Comparison of ENCODE assay signal across 15 mouse cellular contexts in the genomic region with DNA sequence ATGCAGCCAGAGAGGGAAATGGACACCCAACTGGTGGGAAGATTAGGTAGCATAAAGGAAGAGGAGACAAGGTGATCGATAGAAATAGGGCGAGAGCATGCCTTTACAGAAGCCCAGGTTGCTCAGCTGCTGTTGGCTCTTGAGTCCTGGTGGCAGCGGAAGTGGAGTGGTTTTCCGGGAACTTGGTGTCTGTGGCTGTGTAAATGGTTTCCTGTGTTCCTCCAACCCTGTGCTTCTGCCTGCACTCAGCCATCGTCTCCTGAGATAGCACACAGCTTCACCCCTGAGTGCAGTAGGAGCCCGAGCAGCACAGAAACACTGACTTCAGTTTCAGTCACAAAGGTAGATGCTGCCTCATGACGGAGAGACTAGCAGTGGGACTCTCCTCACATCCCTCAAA.
DNase-seq lines count a peak whose midpoint lies in the region; ATAC-seq lines count a peak whose summit lies in the region.
"Had no signal": no experiment of that assay in that cellular context is flagged by ENCODE, and none has a peak within 500 bp of the region (broad histone marks: within the 10 kb centered on the region; RNA-seq: fewer than 3 reads in every experiment).

No protein-coding gene starts in this region.

- ATAC-seq in heart, embryonic 16.5 days (replicated peaks; ENCODE audit: extremely low read depth, insufficient read depth, low FRiP score) = 0 out of 2 replicates have a peak, but pooled peaks have one; percentile 32
- ATAC-seq in activated CD4-positive, CD25-positive, alpha-beta regulatory T cell, adult 4 months = peak; percentile 90
- ATAC-seq in frontal cortex, adult (ENCODE audit: low TSS enrichment) = no peak
- ATAC-seq in kidney, embryonic 16.5 days (ENCODE audit: low FRiP score, low TSS enrichment) = no peak
- ATAC-seq: intestine, embryonic 15.5 days had no signal

- H3K36me3 ChIP-seq in heart, embryonic 16.5 days (ENCODE audit: control insufficient read depth, insufficient read depth) = peaks cover 8% of the 10 kb centered on the region
- peaks cover 14% of the 10 kb centered on the region for H3K36me3 ChIP-seq in heart, embryonic 10.5 days
- H3K36me3 ChIP-seq in megakaryocyte, embryonic 14.5 days (replicated peaks; ENCODE audit: low read length) = peaks cover 54% of the 10 kb centered on the region
- H3K36me3 ChIP-seq in kidney, embryonic 16.5 days (ENCODE audit: insufficient read depth, low read length) = peaks cover 24% of the 10 kb centered on the region; the same call in 1 of the 2 replicates
- H3K36me3 ChIP-seq: G1E; limb, embryonic 13.5 days had no signal

- DNase-seq in heart, embryonic 10.5 days (ENCODE audit: low spot score) = no peak
- DNase-seq in thymus, postnatal 10 days (ENCODE audit: low spot score in 2 of 2) = peak; percentile 45 to 60
- DNase-seq in right cerebral cortex, postnatal 10 days (ENCODE audit: low spot score in 2 of 2) = no peak
- DNase-seq: cerebellum, adult 11 months; heart, postnatal 10 days; kidney, postnatal 25 days; lung, postnatal 14 days had no signal

- H3K4me3 ChIP-seq in heart, embryonic 16.5 days (ENCODE audit: low read length) = no peak overlapping the region
- no peak overlapping the region for H3K4me3 ChIP-seq in heart, embryonic 10.5 days
- H3K4me3 ChIP-seq in megakaryocyte, embryonic 14.5 days (replicated peaks) = peak overlapping the region; percentile 82
- no peak overlapping the region for H3K4me3 ChIP-seq in kidney, embryonic 16.5 days (ENCODE audit: low read length)
- H3K4me3 ChIP-seq: intestine, embryonic 15.5 days; limb, embryonic 13.5 days had no signal

- no peaks in the 10 kb centered on the region for H3K27me3 ChIP-seq in heart, embryonic 16.5 days (ENCODE audit: control insufficient read depth, insufficient read depth, low read length)
- H3K27me3 ChIP-seq in heart, embryonic 10.5 days (ENCODE audit: insufficient read depth, poor library complexity, severe bottlenecking) = no peaks in the 10 kb centered on the region
- H3K27me3 ChIP-seq in megakaryocyte, embryonic 14.5 days (replicated peaks) = no peaks in the 10 kb centered on the region
- no peaks in the 10 kb centered on the region for H3K27me3 ChIP-seq in kidney, embryonic 16.5 days (ENCODE audit: insufficient read depth, low read length)
- H3K27me3 ChIP-seq: intestine, embryonic 15.5 days; limb, embryonic 13.5 days had no signal

- peaks cover 5% of the 10 kb centered on the region; the same call in 1 of the 2 replicates for H3K4me1 ChIP-seq in heart, embryonic 16.5 days (ENCODE audit: control insufficient read depth, insufficient read depth, low read length)
- peaks cover 11% of the 10 kb centered on the region for H3K4me1 ChIP-seq in heart, embryonic 10.5 days
- H3K4me1 ChIP-seq in megakaryocyte, embryonic 14.5 days = peaks cover 59% of the 10 kb centered on the region
- H3K4me1 ChIP-seq in kidney, embryonic 16.5 days (ENCODE audit: insufficient read depth, low read length) = peaks cover 4% of the 10 kb centered on the region; the same call in 1 of the 2 replicates
- H3K4me1 ChIP-seq: intestine, embryonic 15.5 days had no signal

- H3K27ac ChIP-seq in heart, embryonic 16.5 days (ENCODE audit: low read length) = no peak overlapping the region
- H3K27ac ChIP-seq in heart, embryonic 10.5 days = no peak overlapping the region
- no peak overlapping the region for H3K27ac ChIP-seq in kidney, embryonic 16.5 days (ENCODE audit: low read length)
- H3K27ac ChIP-seq: intestine, embryonic 15.5 days; limb, embryonic 13.5 days had no signal

- H3K4me2 ChIP-seq in heart, embryonic 16.5 days (ENCODE audit: low read depth, low read length) = no peak overlapping the region
- H3K4me2 ChIP-seq in kidney, embryonic 16.5 days (replicated peaks; ENCODE audit: low read depth, low read length) = no peak overlapping the region
- H3K4me2 ChIP-seq: intestine, embryonic 15.5 days; limb, embryonic 13.5 days had no signal

- no peak overlapping the region for H3K9ac ChIP-seq in heart, embryonic 16.5 days (ENCODE audit: low read length)
- H3K9ac ChIP-seq in kidney, embryonic 16.5 days (replicated peaks; ENCODE audit: low read length) = no peak overlapping the region
- H3K9ac ChIP-seq: intestine, embryonic 15.5 days; limb, embryonic 13.5 days had no signal

- H3K9me3 ChIP-seq in heart, embryonic 16.5 days (replicated peaks; ENCODE audit: control insufficient read depth, low read length) = no peaks in the 10 kb centered on the region
- H3K9me3 ChIP-seq in heart, embryonic 10.5 days = no peaks in the 10 kb centered on the region
- no peaks in the 10 kb centered on the region for H3K9me3 ChIP-seq in megakaryocyte, embryonic 14.5 days
- no peaks in the 10 kb centered on the region for H3K9me3 ChIP-seq in kidney, embryonic 16.5 days (ENCODE audit: low read length)
- H3K9me3 ChIP-seq: G1E; intestine, embryonic 15.5 days; limb, embryonic 13.5 days had no signal

- WGBS in heart, embryonic 16.5 days = 74% methylated on average over 7 of the region's 7 CpGs
- 74% methylated on average over 7 of the region's 7 CpGs for WGBS in heart, embryonic 10.5 days
- 79% methylated on average over 7 of the region's 7 CpGs for WGBS in kidney, embryonic 16.5 days

Comparison
In these comparisons a context has a peak if more than half of its experiments do, and no peak if none do; other contexts are left out.
1. ATAC-seq: peak in heart, embryonic 16.5 days (single experiment) and activated CD4-positive, CD25-positive, alpha-beta regulatory T cell, adult 4 months (single experiment); none in frontal cortex, adult (single experiment) and kidney, embryonic 16.5 days (single experiment).
2. DNase-seq: peak in thymus, postnatal 10 days (2 of 2); none in heart, embryonic 10.5 days (single experiment) and right cerebral cortex, postnatal 10 days (0 of 2).